Mouse (Mus musculus) heart, adult 2 months (tissue): ENCODE results near the gene Uspl1.

ENCODE experiments used
- CTCF ChIP-seq: fragments of 200-600 bp; IDR thresholded peaks from 2 replicates; pipeline ENCODE4 v1.8.1; 2022; ENCODE audit warnings: antibody characterized with exemption, mild to moderate bottlenecking, moderate library complexity
- EP300 ChIP-seq: fragments of 200-500 bp; IDR thresholded peaks from 2 replicates; pipeline ENCODE4 v1.6.1; 2011; ENCODE audit warnings: low read depth, low read length, control low read depth; ENCODE audit not compliant: insufficient read depth
- POLR2A ChIP-seq: fragments of 200-500 bp; IDR thresholded peaks from 2 replicates; pipeline ENCODE4 v1.6.1; 2011; ENCODE audit warnings: mild to moderate bottlenecking, low read depth, low read length, control low read depth; ENCODE audit not compliant: insufficient read depth

GRCm38 (mm10) chr5:149168816-149169215 lies 15.3 kb upstream of the Uspl1 start:
- no peak for TF ChIP-seq CTCF
- TF ChIP-seq POLR2A, result no peak
- TF ChIP-seq EP300, result no peak
